Mouse (Mus musculus) lung, embryonic 16.5 days (tissue): Measurements from ENCODE around the gene Gm21969. TPM values are rescaled to one million over a fixed set of nuclear protein-coding genes. Genes with fewer than 3 reads are reported as not detected.

Experiments
- ATAC-seq: fragments of 200-750 bp; cut with Nextera tagmentation; 2 replicates; pipeline ENCODE4 v1.8.0; 2017; ENCODE audit warnings: low read depth, mild to moderate bottlenecking, moderate library complexity
- H3K27ac ChIP-seq: fragments of 300-500 bp; sonication (generic); 2 replicates; pipeline ENCODE4 v1.5.1; 2014; ENCODE audit warnings: mild to moderate bottlenecking, control low read depth, low read length
- H3K27me3 ChIP-seq: fragments of 300-500 bp; sonication (generic); 2 replicates; pipeline ENCODE4 v1.6.1; 2014; ENCODE audit warnings: low read depth, low read length, mixed read lengths; ENCODE audit not compliant: control insufficient read depth, insufficient read depth
- H3K36me3 ChIP-seq: fragments of 300-500 bp; sonication (generic); 2 replicates; pipeline ENCODE4 v1.6.1; 2014; ENCODE audit warnings: low read length; ENCODE audit not compliant: control insufficient read depth, insufficient read depth
- H3K4me1 ChIP-seq: fragments of 300-500 bp; sonication (generic); replicated peaks from 2 replicates; pipeline ENCODE4 v1.6.1; 2014; ENCODE audit warnings: low read length, mixed read lengths; ENCODE audit not compliant: control insufficient read depth, insufficient read depth
- H3K4me2 ChIP-seq: fragments of 300-500 bp; sonication (generic); 2 replicates; pipeline ENCODE4 v1.6.1; 2014; ENCODE audit warnings: low read depth, low read length, control low read depth
- H3K4me3 ChIP-seq: fragments of 300-500 bp; sonication (generic); 2 replicates; pipeline ENCODE4 v1.5.1; 2014; ENCODE audit warnings: mild to moderate bottlenecking, low read length, control low read depth
- H3K9ac ChIP-seq: fragments of 300-500 bp; sonication (generic); 2 replicates; pipeline ENCODE4 v1.6.1; 2014; ENCODE audit warnings: low read length, control low read depth
- H3K9me3 ChIP-seq: fragments of 300-500 bp; sonication (generic); 2 replicates; pipeline ENCODE4 v1.6.1; 2016; ENCODE audit warnings: low read length; ENCODE audit not compliant: control insufficient read depth
- WGBS: fragments of 180-500 bp; shearing (Covaris S2); extraction: QIAGEN DNeasy Blood & Tissue Kit; methylation state at CpG from one replicate; pipeline ENCODE4 v1.1.7; 2014; 5-methylcytosine and 5-hydroxymethylcytosine counted together
- polyA plus RNA-seq: library from polyadenylated mRNA; unstranded; fragments of >200 nt; fragmentation: Nextera tagmentation; extraction: Ambion mirVana; gene quantifications from 2 replicates; pipeline ENCODE4 v1.2.1, GENCODE M21; 2015

Gene Gm21969
- polyA plus RNA-seq, 1 experiment from 2014 or later: 0.05 TPM

GRCm38 (mm10) chr4:139650086-139650743, 47.2 kb downstream of the Gm21969 start:
- Histone ChIP-seq H3K9ac (no peak overlapping the region), H3K27ac (peak overlapping the region; percentile 33; the same call in 1 of the 2 replicates), H3K4me3 (no peak overlapping the region), H3K36me3 (peaks cover 12% of the 10 kb centered on the region), H3K4me2 (no peak overlapping the region), H3K9me3 (no peaks in the 10 kb centered on the region), H3K27me3 (no peaks in the 10 kb centered on the region), H3K4me1 (no peaks in the 10 kb centered on the region)
- WGBS: 70% methylated on average over 15 of the region's 15 CpGs
- 0 out of 2 replicates have a peak, but pooled peaks have one; percentile 50 for ATAC-seq

GRCm38 (mm10) chr4:139650907-139651306, 47.9 kb downstream of the Gm21969 start:
- H3K4me3 ChIP-seq: no peak overlapping the region
- peak; percentile 64; the same call in 1 of the 2 replicates for ATAC-seq
- 67% methylated on average over 11 of the region's 11 CpGs for WGBS
- no peak overlapping the region for H3K4me2 ChIP-seq
- peaks cover 12% of the 10 kb centered on the region for H3K36me3 ChIP-seq
- no peaks in the 10 kb centered on the region for H3K27me3 ChIP-seq
- no peaks in the 10 kb centered on the region for H3K4me1 ChIP-seq
- no peak overlapping the region for H3K9ac ChIP-seq
- peak overlapping the region; percentile 33; the same call in 1 of the 2 replicates for H3K27ac ChIP-seq
- H3K9me3 ChIP-seq: no peaks in the 10 kb centered on the region

- ATAC-seq: no peak
- WGBS: 84% methylated on average over 8 of the region's 8 CpGs
Observed at GRCm38 (mm10) chr4:139653238-139653637, 50.3 kb downstream of the Gm21969 start, which contains the start of gene Tas1r2. Gene Tas1r2, plus strand, starts transcription at chr4:139653538.

GRCm38 (mm10) chr4:139661897-139662296, 58.9 kb downstream of the Gm21969 start:
- no peak overlapping the region for H3K27ac ChIP-seq
- H3K9ac ChIP-seq: no peak overlapping the region
- H3K4me3 ChIP-seq: no peak overlapping the region
- no peaks in the 10 kb centered on the region for H3K36me3 ChIP-seq
- H3K4me2 ChIP-seq: no peak overlapping the region
- H3K4me1 ChIP-seq: no peaks in the 10 kb centered on the region
- 77% methylated on average over 14 of the region's 14 CpGs for whole genome bisulfite sequencing
- no peaks in the 10 kb centered on the region for H3K9me3 ChIP-seq
- ATAC-seq: no peak
- H3K27me3 ChIP-seq: no peaks in the 10 kb centered on the region

More at GRCm38 (mm10) chr4:139653238-139653637, 50.3 kb downstream of the Gm21969 start, which contains the start of gene Tas1r2:
- H3K9ac ChIP-seq: no peak within 1 kb of the TSS
- H3K36me3 ChIP-seq: peaks cover 5% of the 10 kb centered on the region; the same call in 1 of the 2 replicates
- H3K27ac ChIP-seq: no peak within 1 kb of the TSS
- H3K4me1 ChIP-seq: no peaks in the 10 kb centered on the region
- H3K4me3 ChIP-seq: no peak within 1 kb of the TSS
- H3K9me3 ChIP-seq: no peaks in the 10 kb centered on the region
- no peak within 1 kb of the TSS for H3K4me2 ChIP-seq
- H3K27me3 ChIP-seq: no peaks in the 10 kb centered on the region

- H3K27me3 ChIP-seq: no peaks in the 10 kb centered on the region
- peak; percentile 62; the same call in 1 of the 2 replicates for ATAC-seq
- H3K36me3 ChIP-seq: no peaks in the 10 kb centered on the region
- H3K9ac ChIP-seq: no peak overlapping the region
- no peak overlapping the region for H3K4me2 ChIP-seq
- no peaks in the 10 kb centered on the region for H3K4me1 ChIP-seq
- 64% methylated on average over 6 of the region's 6 CpGs for WGBS
- H3K27ac ChIP-seq: peak overlapping the region; percentile 23; the same call in 1 of the 2 replicates
- no peak overlapping the region for H3K4me3 ChIP-seq
- no peaks in the 10 kb centered on the region for H3K9me3 ChIP-seq
Observed at GRCm38 (mm10) chr4:139667632-139668031, 64.6 kb downstream of the Gm21969 start.

- no peaks in the 10 kb centered on the region for H3K27me3 ChIP-seq
- peak; percentile 64; the same call in 1 of the 2 replicates for ATAC-seq
- 14% methylated on average over 6 of the region's 6 CpGs for WGBS
Observed at GRCm38 (mm10) chr4:139669847-139670246, 66.9 kb downstream of the Gm21969 start.

GRCm38 (mm10) chr4:139675696-139676095, 72.7 kb downstream of the Gm21969 start:
- ATAC-seq: no peak
- Histone ChIP-seq H3K36me3 (no peaks in the 10 kb centered on the region), H3K9ac (no peak overlapping the region), H3K9me3 (0 out of 2 replicates have a peak, but pooled peaks cover 6% of the 10 kb centered on the region), H3K4me3 (no peak overlapping the region), H3K27me3 (no peaks in the 10 kb centered on the region), H3K4me1 (no peaks in the 10 kb centered on the region), H3K4me2 (no peak overlapping the region), H3K27ac (no peak overlapping the region)
- WGBS: 48% methylated on average over 9 of the region's 9 CpGs

More at GRCm38 (mm10) chr4:139669847-139670246, 66.9 kb downstream of the Gm21969 start:
- no peak overlapping the region for H3K9ac ChIP-seq
- H3K4me1 ChIP-seq: no peaks in the 10 kb centered on the region
- no peaks in the 10 kb centered on the region for H3K36me3 ChIP-seq
- H3K27ac ChIP-seq: no peak overlapping the region
- no peaks in the 10 kb centered on the region for H3K9me3 ChIP-seq
- no peak overlapping the region for H3K4me3 ChIP-seq
- no peak overlapping the region for H3K4me2 ChIP-seq

- H3K4me1 ChIP-seq: no peaks in the 10 kb centered on the region
Observed at GRCm38 (mm10) chr4:139683728-139684638, 81.0 kb downstream of the Gm21969 start.

GRCm38 (mm10) chr4:139684639-139685017, 81.6 kb downstream of the Gm21969 start:
- no peak overlapping the region for H3K4me2 ChIP-seq
- no peak overlapping the region for H3K27ac ChIP-seq
- H3K4me3 ChIP-seq: no peak overlapping the region
- H3K27me3 ChIP-seq: no peaks in the 10 kb centered on the region
- H3K9ac ChIP-seq: no peak overlapping the region
- peaks cover 8% of the 10 kb centered on the region for H3K9me3 ChIP-seq
- H3K4me1 ChIP-seq: no peaks in the 10 kb centered on the region
- WGBS: 9% methylated on average over 3 of the region's 3 CpGs
- no peak for ATAC-seq
- H3K36me3 ChIP-seq: no peaks in the 10 kb centered on the region

More at GRCm38 (mm10) chr4:139683728-139684638, 81.0 kb downstream of the Gm21969 start:
- Histone ChIP-seq H3K9me3 (peaks cover 11% of the 10 kb centered on the region), H3K9ac (no peak overlapping the region), H3K4me3 (no peak overlapping the region), H3K36me3 (no peaks in the 10 kb centered on the region), H3K27ac (no peak overlapping the region), H3K4me2 (no peak overlapping the region), H3K27me3 (no peaks in the 10 kb centered on the region)
- no peak for ATAC-seq
- 68% methylated on average over 22 of the region's 22 CpGs for WGBS
